Mouse (Mus musculus) neural tube, embryonic 15.5 days (tissue): ENCODE results near the gene Ddt. TPM values are rescaled to one million over a fixed set of nuclear protein-coding genes. Genes with fewer than 3 reads are reported as not detected.

Experiments
- ATAC-seq: fragments of 200-750 bp; cut with Nextera tagmentation; 2 replicates; pipeline ENCODE4 v1.8.0; 2017; ENCODE audit warnings: mild to moderate bottlenecking, moderate TSS enrichment, moderate library complexity; ENCODE audit not compliant: low FRiP score
- H3K27ac ChIP-seq: fragments of 300-500 bp; sonication (generic); replicated peaks from 2 replicates; pipeline ENCODE4 v1.5.1; 2015; ENCODE audit warnings: mild to moderate bottlenecking, inconsistent platforms
- H3K27me3 ChIP-seq: fragments of 300-500 bp; sonication (generic); replicated peaks from 2 replicates; pipeline ENCODE4 v1.6.1; 2015; ENCODE audit warnings: inconsistent platforms
- H3K36me3 ChIP-seq: fragments of 300-500 bp; sonication (generic); 2 replicates; pipeline ENCODE4 v1.6.1; 2015; ENCODE audit warnings: inconsistent platforms
- H3K4me1 ChIP-seq: fragments of 300-500 bp; sonication (generic); 2 replicates; pipeline ENCODE4 v1.6.1; 2015; ENCODE audit warnings: inconsistent platforms
- H3K4me2 ChIP-seq: fragments of 300-500 bp; sonication (generic); 2 replicates; pipeline ENCODE4 v1.6.1; 2015; ENCODE audit warnings: inconsistent platforms, mild to moderate bottlenecking, moderate library complexity
- H3K4me3 ChIP-seq: fragments of 300-500 bp; sonication (generic); replicated peaks from 2 replicates; pipeline ENCODE4 v1.5.1; 2015; ENCODE audit warnings: mild to moderate bottlenecking, inconsistent platforms
- H3K9ac ChIP-seq: fragments of 300-500 bp; sonication (generic); replicated peaks from 2 replicates; pipeline ENCODE4 v1.6.1; 2015; ENCODE audit warnings: mild to moderate bottlenecking, inconsistent platforms
- H3K9me3 ChIP-seq: fragments of 300-500 bp; sonication (generic); replicated peaks from 2 replicates; pipeline ENCODE4 v1.6.1; 2016; ENCODE audit warnings: inconsistent platforms
- WGBS: fragments of 180-500 bp; shearing (Covaris S2); methylation state at CpG from one replicate; pipeline ENCODE4 v1.1.7; 2015; ENCODE audit warnings: mixed read lengths; 5-methylcytosine and 5-hydroxymethylcytosine counted together
- polyA plus RNA-seq: library from polyadenylated mRNA; unstranded; fragments of >200 nt; fragmentation: Nextera tagmentation; extraction: Ambion mirVana; gene quantifications from 2 replicates; pipeline ENCODE4 v1.2.1, GENCODE M21; 2015

The Ddt gene
- 91.4 and 101 TPM in 2 replicates for polyA plus RNA-seq

GRCm38 (mm10) chr10:75772795-75773664 lies at the start of gene Ddt:
Gene Ddt, minus strand, starts transcription at chr10:75773414.
- H3K4me1 ChIP-seq: peaks cover 18% of the 10 kb centered on the region
- peak; percentile 97 for ATAC-seq
- H3K27ac ChIP-seq: peak within 1 kb of the TSS; percentile 66
- under 1% methylated on average over 47 of the region's 47 CpGs for WGBS
- H3K36me3 ChIP-seq: no peaks in the 10 kb centered on the region
- H3K27me3 ChIP-seq: peaks cover 15% of the 10 kb centered on the region
- H3K9me3 ChIP-seq: no peaks in the 10 kb centered on the region
- peak within 1 kb of the TSS; percentile 99 for H3K4me2 ChIP-seq
- H3K9ac ChIP-seq: peak within 1 kb of the TSS; percentile 68
- H3K4me3 ChIP-seq: peak within 1 kb of the TSS; percentile 79

- Histone ChIP-seq H3K27me3 (no peaks in the 10 kb centered on the region), H3K4me3 (no peak within 1 kb of the TSS), H3K9me3 (no peaks in the 10 kb centered on the region), H3K9ac (no peak within 1 kb of the TSS), H3K36me3 (no peaks in the 10 kb centered on the region), H3K4me1 (0 out of 2 replicates have a peak, but pooled peaks cover 1% of the 10 kb centered on the region), H3K4me2 (no peak within 1 kb of the TSS), H3K27ac (no peak within 1 kb of the TSS)
- WGBS: 97% methylated on average over 2 of the region's 2 CpGs
- no peak for ATAC-seq
Measured at GRCm38 (mm10) chr10:75822443-75822842, 49.2 kb upstream of the Ddt start, which contains the start of gene Gstt4. Gene Gstt4, minus strand, starts transcription at chr10:75822543.

- no peak overlapping the region for H3K4me2 ChIP-seq
- no peak for ATAC-seq
- H3K9ac ChIP-seq: no peak overlapping the region
- no peaks in the 10 kb centered on the region for H3K9me3 ChIP-seq
- no peaks in the 10 kb centered on the region for H3K36me3 ChIP-seq
- H3K27me3 ChIP-seq: 0 out of 2 replicates have a peak, but pooled peaks cover 5% of the 10 kb centered on the region
- WGBS: 90% methylated on average over 5 of the region's 5 CpGs
- H3K27ac ChIP-seq: no peak overlapping the region
- no peaks in the 10 kb centered on the region for H3K4me1 ChIP-seq
- H3K4me3 ChIP-seq: no peak overlapping the region
Measured at GRCm38 (mm10) chr10:75819882-75820281, 46.7 kb upstream of the Ddt start.

- Histone ChIP-seq H3K4me3 (no peak overlapping the region), H3K9me3 (no peaks in the 10 kb centered on the region), H3K36me3 (no peaks in the 10 kb centered on the region), H3K27ac (no peak overlapping the region), H3K4me1 (no peaks in the 10 kb centered on the region), H3K27me3 (0 out of 2 replicates have a peak, but pooled peaks cover 5% of the 10 kb centered on the region), H3K4me2 (no peak overlapping the region), H3K9ac (no peak overlapping the region)
- no peak for ATAC-seq
- WGBS: 65% methylated on average over 10 of the region's 10 CpGs
Measured at GRCm38 (mm10) chr10:75818641-75819040, 45.4 kb upstream of the Ddt start.

DNA sequence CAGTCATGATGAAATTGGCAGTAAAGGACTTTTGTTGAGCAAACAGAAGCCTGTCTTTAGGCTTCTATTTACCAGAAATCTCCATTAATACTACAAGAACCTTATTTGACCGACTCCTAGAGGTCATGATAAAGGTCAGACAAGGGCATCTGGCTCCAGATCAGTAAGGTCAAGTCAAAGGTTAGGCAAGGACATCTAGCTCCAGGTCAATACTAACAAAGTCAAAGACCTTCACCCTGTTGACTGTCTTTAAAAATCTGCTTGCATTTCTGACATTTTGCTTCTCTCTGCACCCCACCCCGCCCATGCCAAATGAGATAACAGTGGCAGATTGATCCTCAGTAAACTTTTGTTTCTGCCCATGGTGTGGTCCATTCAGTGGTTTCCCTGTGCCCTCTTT lies 31.0 kb upstream of the Ddt start:
- ATAC-seq: no peak
- WGBS: 70% methylated on average over 2 of the region's 2 CpGs
- no peak overlapping the region for H3K4me2 ChIP-seq

DNA sequence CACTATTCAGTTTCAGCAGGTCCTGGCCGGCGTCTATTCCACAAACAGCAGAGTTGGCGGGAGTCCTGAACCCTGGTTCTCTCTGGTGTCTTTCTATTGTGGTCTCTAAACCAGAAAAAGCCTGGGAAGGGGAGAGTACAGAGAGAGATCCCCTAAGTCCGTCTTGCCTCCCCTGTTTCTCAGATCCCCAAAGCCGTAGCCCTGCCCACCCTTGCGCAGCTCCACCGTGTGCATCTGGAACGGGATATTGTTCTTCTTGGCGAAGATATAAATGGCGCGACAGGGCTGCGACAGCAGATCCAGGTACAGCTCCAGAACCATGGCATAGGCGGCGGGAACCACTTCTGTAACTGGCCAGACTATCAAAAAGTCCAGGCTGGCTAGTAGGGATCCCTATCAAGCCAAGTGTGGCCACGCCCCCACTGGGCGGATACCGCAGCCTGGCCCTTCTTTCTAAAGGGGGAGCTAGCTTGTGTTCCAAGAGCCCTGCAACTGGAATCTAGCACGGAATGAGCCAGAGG lies 25.0 kb upstream of the Ddt start, which contains the start of gene Gstt1:
Gene Gstt1, minus strand, starts transcription at position 409 of the 521 bp plus-strand sequence.
- WGBS: 2% methylated on average over 18 of the region's 18 CpGs
- Histone ChIP-seq H3K4me2 (peak within 1 kb of the TSS; percentile 79), H3K4me3 (peak within 1 kb of the TSS; percentile 42), H3K27ac (no peak within 1 kb of the TSS), H3K27me3 (peaks cover 10% of the 10 kb centered on the region; the same call in 1 of the 2 replicates), H3K4me1 (peaks cover 27% of the 10 kb centered on the region), H3K9me3 (no peaks in the 10 kb centered on the region), H3K9ac (peak within 1 kb of the TSS; percentile 42), H3K36me3 (no peaks in the 10 kb centered on the region)
- peak; percentile 50; the same call in 1 of the 2 replicates for ATAC-seq

More for the DNA sequence above, 31.0 kb upstream of the Ddt start:
- Histone ChIP-seq H3K9ac (no peak overlapping the region), H3K36me3 (no peaks in the 10 kb centered on the region), H3K27ac (no peak overlapping the region), H3K9me3 (no peaks in the 10 kb centered on the region), H3K27me3 (no peaks in the 10 kb centered on the region; the same call in 1 of the 2 replicates), H3K4me1 (no peaks in the 10 kb centered on the region), H3K4me3 (no peak overlapping the region)

DNA sequence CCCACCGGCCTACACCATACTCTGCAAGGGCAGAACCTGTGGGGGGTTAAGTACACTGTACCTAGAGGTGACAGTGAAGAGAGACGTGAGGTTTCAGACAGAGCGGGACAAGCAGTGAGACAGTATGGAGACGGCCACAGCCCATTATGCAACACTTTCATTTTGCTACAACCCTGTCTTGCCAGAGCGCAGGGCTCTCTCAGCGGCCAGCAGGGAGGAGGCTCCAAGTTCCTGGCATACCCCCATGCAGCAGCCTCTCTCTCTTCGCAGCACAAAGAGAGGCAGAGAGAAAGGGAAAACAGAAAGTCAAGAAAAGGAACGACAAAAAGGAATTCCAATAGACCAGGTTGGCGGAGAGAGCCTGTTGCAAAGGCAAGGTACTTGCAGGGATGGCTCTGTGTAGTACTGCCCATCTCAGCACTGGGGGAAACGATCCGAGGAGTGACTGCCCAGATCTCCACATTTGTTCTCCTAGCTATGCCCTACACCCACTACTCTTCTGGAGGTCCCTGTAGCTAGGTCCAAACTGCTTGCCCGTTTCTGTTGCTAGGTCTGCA lies 24.5 kb upstream of the Ddt start:
- WGBS: 2% methylated on average over 12 of the region's 12 CpGs
- H3K27ac ChIP-seq: no peak overlapping the region

GRCm38 (mm10) chr10:75796731-75797516 lies 23.7 kb upstream of the Ddt start:
- no peak overlapping the region for H3K27ac ChIP-seq
- H3K27me3 ChIP-seq: peaks cover 10% of the 10 kb centered on the region; the same call in 1 of the 2 replicates
- peaks cover 27% of the 10 kb centered on the region for H3K4me1 ChIP-seq
- peak overlapping the region; percentile 42; the same call in 1 of the 2 replicates for H3K4me3 ChIP-seq
- H3K9me3 ChIP-seq: no peaks in the 10 kb centered on the region
- H3K4me2 ChIP-seq: peak overlapping the region; percentile 79
- WGBS: 50% methylated on average over 11 of the region's 11 CpGs
- H3K36me3 ChIP-seq: no peaks in the 10 kb centered on the region
- H3K9ac ChIP-seq: no peak overlapping the region
- no peak for ATAC-seq

More for the DNA sequence above, 24.5 kb upstream of the Ddt start:
- Histone ChIP-seq H3K4me3 (peak overlapping the region; percentile 42), H3K4me2 (peak overlapping the region; percentile 79), H3K36me3 (no peaks in the 10 kb centered on the region), H3K9me3 (no peaks in the 10 kb centered on the region), H3K4me1 (peaks cover 27% of the 10 kb centered on the region), H3K9ac (peak overlapping the region; percentile 42), H3K27me3 (peaks cover 10% of the 10 kb centered on the region; the same call in 1 of the 2 replicates)
- ATAC-seq: peak; percentile 53; the same call in 1 of the 2 replicates

- ATAC-seq: no peak
- Histone ChIP-seq H3K27ac (no peak overlapping the region), H3K36me3 (no peaks in the 10 kb centered on the region), H3K4me3 (no peak overlapping the region), H3K4me1 (peaks cover 27% of the 10 kb centered on the region), H3K4me2 (no peak overlapping the region), H3K9me3 (no peaks in the 10 kb centered on the region), H3K9ac (no peak overlapping the region), H3K27me3 (peaks cover 10% of the 10 kb centered on the region; the same call in 1 of the 2 replicates)
- 41% methylated on average over 3 of the region's 3 CpGs for WGBS
Measured at GRCm38 (mm10) chr10:75794880-75795279, 21.7 kb upstream of the Ddt start.

- no peak overlapping the region for H3K27ac ChIP-seq
- no peaks in the 10 kb centered on the region for H3K36me3 ChIP-seq
Measured at GRCm38 (mm10) chr10:75790773-75791172, 17.6 kb upstream of the Ddt start.

DNA sequence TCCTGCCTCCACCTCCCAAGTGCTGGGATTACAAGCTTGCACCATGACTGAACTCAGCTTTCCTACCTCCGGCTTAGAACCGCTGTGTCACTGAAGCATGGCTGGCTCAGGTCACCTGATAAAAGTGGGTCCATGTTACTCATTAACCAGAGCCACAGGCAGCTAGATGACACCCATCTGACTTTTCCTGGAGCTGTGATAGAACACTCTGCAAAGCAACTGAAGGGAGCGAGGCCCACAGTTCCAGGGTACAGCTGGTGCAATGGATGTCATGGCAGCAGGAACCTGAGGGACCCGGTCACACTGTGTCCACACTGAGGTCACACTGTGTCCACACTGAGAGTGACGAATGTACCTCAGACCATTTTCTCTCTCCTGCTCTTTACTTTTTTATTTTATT lies 16.6 kb upstream of the Ddt start:
- 91% methylated on average over 5 of the region's 5 CpGs for WGBS
- H3K4me1 ChIP-seq: peaks cover 5% of the 10 kb centered on the region; the same call in 1 of the 2 replicates
- no peak overlapping the region for H3K9ac ChIP-seq
- H3K27me3 ChIP-seq: no peaks in the 10 kb centered on the region
- H3K4me3 ChIP-seq: no peak overlapping the region
- no peaks in the 10 kb centered on the region for H3K36me3 ChIP-seq
- no peaks in the 10 kb centered on the region for H3K9me3 ChIP-seq
- H3K4me2 ChIP-seq: no peak overlapping the region
- ATAC-seq: no peak
- H3K27ac ChIP-seq: no peak overlapping the region

More at GRCm38 (mm10) chr10:75790773-75791172, 17.6 kb upstream of the Ddt start:
- Histone ChIP-seq H3K9me3 (no peaks in the 10 kb centered on the region), H3K4me3 (no peak overlapping the region), H3K27me3 (no peaks in the 10 kb centered on the region), H3K4me1 (peaks cover 9% of the 10 kb centered on the region; the same call in 1 of the 2 replicates), H3K4me2 (no peak overlapping the region), H3K9ac (no peak overlapping the region)
- no peak for ATAC-seq
- WGBS: 21% methylated on average over 7 of the region's 7 CpGs
